Mouse (Mus musculus) lung, embryonic 15.5 days (tissue): ENCODE results near the gene Slc25a21. TPM values are rescaled to one million over a fixed set of nuclear protein-coding genes. Genes with fewer than 3 reads are reported as not detected.

Source experiments
- ATAC-seq: fragments of 200-750 bp; cut with Nextera tagmentation; 2 replicates; pipeline ENCODE4 v1.8.0; 2017; ENCODE audit warnings: moderate number of reproducible peaks, borderline replicate concordance; ENCODE audit not compliant: low FRiP score, low TSS enrichment; ENCODE audit errors: extremely low read depth
- H3K27ac ChIP-seq: fragments of 300-500 bp; sonication (generic); 2 replicates; pipeline ENCODE4 v1.5.1; 2015; ENCODE audit warnings: moderate library complexity, mild to moderate bottlenecking, inconsistent platforms
- H3K27me3 ChIP-seq: fragments of 300-500 bp; sonication (generic); 2 replicates; pipeline ENCODE4 v1.6.1; 2015; ENCODE audit warnings: inconsistent platforms
- H3K36me3 ChIP-seq: fragments of 300-500 bp; sonication (generic); 2 replicates; pipeline ENCODE4 v1.6.1; 2015; ENCODE audit warnings: inconsistent platforms
- H3K4me1 ChIP-seq: fragments of 300-500 bp; sonication (generic); 2 replicates; pipeline ENCODE4 v1.6.1; 2015; ENCODE audit warnings: inconsistent platforms
- H3K4me2 ChIP-seq: fragments of 300-500 bp; sonication (generic); 2 replicates; pipeline ENCODE4 v1.6.1; 2015; ENCODE audit warnings: inconsistent platforms, mild to moderate bottlenecking, moderate library complexity
- H3K4me3 ChIP-seq: fragments of 300-500 bp; sonication (generic); 2 replicates; pipeline ENCODE4 v1.5.1; 2015; ENCODE audit warnings: mild to moderate bottlenecking, inconsistent platforms
- H3K9ac ChIP-seq: fragments of 300-500 bp; sonication (generic); 2 replicates; pipeline ENCODE4 v1.6.1; 2015; ENCODE audit warnings: inconsistent platforms
- H3K9me3 ChIP-seq: fragments of 300-500 bp; sonication (generic); 2 replicates; pipeline ENCODE4 v1.6.1; 2016; ENCODE audit warnings: inconsistent platforms
- WGBS: fragments of 180-500 bp; shearing (Covaris S2); methylation state at CpG from one replicate; pipeline ENCODE4 v1.1.7; 2015; 5-methylcytosine and 5-hydroxymethylcytosine counted together
- polyA plus RNA-seq: library from polyadenylated mRNA; unstranded; fragments of >200 nt; fragmentation: Nextera tagmentation; extraction: Ambion mirVana; gene quantifications from 2 replicates; pipeline ENCODE4 v1.2.1, GENCODE M21; 2015

The Slc25a21 gene
- polyA plus RNA-seq, 1 experiment from 2014 or later = 0.54 TPM

DNA sequence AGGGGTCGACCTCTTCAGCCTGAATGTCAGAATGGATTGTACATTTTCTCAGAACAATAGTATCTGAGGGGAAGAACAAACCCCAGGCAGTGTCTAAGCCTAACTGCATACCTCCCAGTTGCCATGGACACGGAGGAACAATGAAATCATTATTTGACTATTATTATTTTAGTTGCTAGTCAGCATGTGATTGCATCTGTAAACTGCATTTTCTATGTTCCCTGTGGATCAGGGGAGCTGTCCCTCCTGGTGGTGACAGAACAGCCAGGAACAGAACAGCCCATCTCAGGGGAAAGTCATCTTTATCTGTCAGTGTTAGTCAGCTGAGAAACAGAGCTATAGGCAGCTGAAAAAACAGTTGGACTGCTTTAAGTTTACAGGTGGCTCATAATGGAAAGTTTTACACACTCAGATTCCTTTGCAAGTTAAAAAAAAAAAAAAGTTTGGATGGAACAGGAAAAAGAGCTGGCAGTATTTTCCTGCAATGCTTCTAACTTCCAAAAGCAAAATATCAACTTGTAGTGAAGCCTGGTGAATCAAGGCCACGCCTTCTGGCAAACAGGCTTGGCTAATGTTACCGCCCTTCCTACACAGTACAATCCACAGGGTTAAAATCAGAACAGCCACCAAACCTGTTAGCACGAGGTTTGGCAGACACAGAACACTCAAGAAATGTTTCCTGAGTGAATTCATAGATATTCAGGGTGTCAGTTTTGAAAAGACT lies 17.6 kb downstream of the Slc25a21 start:
- H3K27me3 ChIP-seq = no peaks in the 10 kb centered on the region
- H3K4me1 ChIP-seq = 0 out of 2 replicates have a peak, but pooled peaks cover 4% of the 10 kb centered on the region
- H3K36me3 ChIP-seq = no peaks in the 10 kb centered on the region
- H3K27ac ChIP-seq = no peak overlapping the region
- no peak overlapping the region for H3K9ac ChIP-seq
- no peak overlapping the region for H3K4me2 ChIP-seq
- no peaks in the 10 kb centered on the region for H3K9me3 ChIP-seq
- H3K4me3 ChIP-seq = no peak overlapping the region
- WGBS = 34% methylated on average over 5 of the region's 5 CpGs
- ATAC-seq = no peak

DNA sequence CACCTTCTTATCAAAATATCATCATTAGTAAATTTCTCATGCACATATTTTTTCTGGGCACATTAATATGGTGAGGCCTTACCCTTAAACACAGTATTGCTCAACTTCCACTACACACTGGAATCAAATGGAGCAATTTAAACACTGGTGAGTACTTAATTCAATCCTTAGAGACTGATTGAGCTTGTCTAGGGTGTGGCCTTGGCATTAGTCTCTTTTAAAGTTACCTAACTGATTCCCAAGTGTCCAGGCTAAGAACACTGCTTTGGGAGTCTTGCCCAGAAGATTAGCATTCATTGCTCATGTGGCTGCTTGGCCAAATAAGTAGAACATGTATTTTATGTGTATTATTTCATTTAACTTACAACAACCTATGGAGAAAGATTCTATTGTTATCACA lies 18.5 kb downstream of the Slc25a21 start:
- Histone ChIP-seq H3K36me3 (no peaks in the 10 kb centered on the region), H3K4me3 (no peak overlapping the region), H3K9ac (no peak overlapping the region), H3K27me3 (no peaks in the 10 kb centered on the region), H3K27ac (no peak overlapping the region), H3K4me1 (0 out of 2 replicates have a peak, but pooled peaks cover 4% of the 10 kb centered on the region), H3K4me2 (no peak overlapping the region), H3K9me3 (no peaks in the 10 kb centered on the region)
- ATAC-seq = no peak

DNA sequence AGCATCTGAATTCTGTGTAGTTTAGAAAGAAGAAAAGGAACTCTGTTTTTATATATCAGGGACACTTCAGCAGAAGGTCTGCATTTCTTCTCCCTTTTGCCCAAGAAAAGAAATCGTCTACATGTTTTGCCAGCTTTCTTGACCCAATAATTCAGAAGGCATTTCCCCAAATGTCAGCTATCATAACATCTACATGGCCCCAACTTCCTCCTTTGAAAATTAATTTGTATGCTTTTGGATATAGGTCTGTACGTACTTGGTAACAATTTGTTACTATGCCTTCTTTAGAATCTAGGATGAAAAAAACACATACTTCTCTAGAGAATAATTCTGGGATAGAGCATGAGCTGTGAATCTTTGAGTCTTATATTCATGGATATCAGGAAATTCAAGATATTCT lies 34.0 kb downstream of the Slc25a21 start:
- Histone ChIP-seq H3K4me1 (no peaks in the 10 kb centered on the region), H3K4me3 (no peak overlapping the region), H3K27ac (no peak overlapping the region), H3K4me2 (no peak overlapping the region), H3K9me3 (no peaks in the 10 kb centered on the region), H3K36me3 (no peaks in the 10 kb centered on the region), H3K27me3 (no peaks in the 10 kb centered on the region), H3K9ac (no peak overlapping the region)
- 66% methylated on average over 2 of the region's 2 CpGs for WGBS
- no peak for ATAC-seq

DNA sequence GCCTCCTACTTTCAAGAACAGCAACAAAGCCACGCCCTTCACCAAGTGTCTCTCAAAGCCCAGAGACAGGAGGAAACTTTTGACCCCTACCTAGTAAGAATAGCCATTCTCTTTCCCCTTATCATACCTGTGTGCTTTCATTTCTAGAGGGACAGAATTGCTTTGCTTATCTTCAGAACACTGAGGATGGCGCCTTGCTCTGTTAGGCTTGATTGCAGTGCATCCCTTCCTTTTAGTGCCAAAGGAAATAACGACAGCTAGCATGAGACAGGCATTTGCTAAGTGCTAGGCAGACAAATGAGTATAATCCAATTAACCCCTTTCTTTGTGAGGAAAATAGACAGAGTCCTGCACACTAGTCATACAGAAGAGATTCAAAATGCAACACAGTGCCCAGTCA lies 34.4 kb downstream of the Slc25a21 start:
- no peaks in the 10 kb centered on the region for H3K9me3 ChIP-seq
- no peaks in the 10 kb centered on the region for H3K4me1 ChIP-seq
- no peak overlapping the region for H3K4me2 ChIP-seq
- H3K27ac ChIP-seq = no peak overlapping the region
- H3K9ac ChIP-seq = no peak overlapping the region
- no peaks in the 10 kb centered on the region for H3K36me3 ChIP-seq
- ATAC-seq = no peak
- H3K4me3 ChIP-seq = no peak overlapping the region
- H3K27me3 ChIP-seq = no peaks in the 10 kb centered on the region
- whole genome bisulfite sequencing = 37% methylated on average over 3 of the region's 3 CpGs

- 68% methylated on average over 6 of the region's 6 CpGs for WGBS
- Histone ChIP-seq H3K9ac (no peak overlapping the region), H3K9me3 (no peaks in the 10 kb centered on the region), H3K36me3 (no peaks in the 10 kb centered on the region), H3K4me3 (no peak overlapping the region), H3K4me1 (no peaks in the 10 kb centered on the region), H3K4me2 (no peak overlapping the region), H3K27ac (no peak overlapping the region), H3K27me3 (no peaks in the 10 kb centered on the region)
- no peak for ATAC-seq
Observed at GRCm38 (mm10) chr12:57159904-57160303, 37.4 kb downstream of the Slc25a21 start.

DNA sequence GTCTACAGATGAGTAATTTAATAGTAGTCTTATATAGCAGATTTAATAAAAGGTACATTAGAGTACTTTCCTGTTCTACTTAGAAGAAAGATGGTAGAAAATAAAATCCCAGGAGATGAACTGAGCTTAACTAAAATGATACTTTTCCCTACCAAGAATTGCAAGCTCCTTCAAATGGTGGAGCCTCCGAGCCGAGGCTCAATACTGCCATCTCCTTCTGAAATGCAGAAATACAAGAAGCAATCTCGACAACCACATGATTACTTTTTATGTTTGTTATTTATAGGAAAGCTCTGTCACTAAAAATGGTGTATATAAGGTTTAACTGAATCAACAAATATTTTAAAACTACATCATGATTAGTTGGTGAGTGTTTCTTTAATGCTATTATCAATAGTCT lies 39.0 kb downstream of the Slc25a21 start:
- Histone ChIP-seq H3K9me3 (no peaks in the 10 kb centered on the region), H3K36me3 (no peaks in the 10 kb centered on the region), H3K4me2 (no peak overlapping the region), H3K4me1 (no peaks in the 10 kb centered on the region), H3K27me3 (no peaks in the 10 kb centered on the region), H3K4me3 (no peak overlapping the region), H3K9ac (no peak overlapping the region), H3K27ac (no peak overlapping the region)
- no peak for ATAC-seq
- 54% methylated on average over 3 of the region's 3 CpGs for WGBS

GRCm38 (mm10) chr12:57138937-57139336 lies 58.3 kb downstream of the Slc25a21 start:
- 54% methylated on average over 1 of the region's 1 CpGs for WGBS
- ATAC-seq = no peak
- no peak overlapping the region for H3K4me2 ChIP-seq
- no peaks in the 10 kb centered on the region for H3K27me3 ChIP-seq
- no peaks in the 10 kb centered on the region for H3K4me1 ChIP-seq
- no peak overlapping the region for H3K4me3 ChIP-seq
- no peaks in the 10 kb centered on the region for H3K9me3 ChIP-seq
- no peaks in the 10 kb centered on the region for H3K36me3 ChIP-seq
- H3K9ac ChIP-seq = no peak overlapping the region
- H3K27ac ChIP-seq = no peak overlapping the region

GRCm38 (mm10) chr12:57137809-57138208 lies 59.5 kb downstream of the Slc25a21 start:
- H3K9ac ChIP-seq = no peak overlapping the region
- no peak overlapping the region for H3K27ac ChIP-seq
- H3K4me3 ChIP-seq = no peak overlapping the region
- WGBS = 30% methylated on average over 2 of the region's 2 CpGs
- no peak overlapping the region for H3K4me2 ChIP-seq
- ATAC-seq = no peak
- H3K4me1 ChIP-seq = no peaks in the 10 kb centered on the region
- no peaks in the 10 kb centered on the region for H3K36me3 ChIP-seq
- H3K27me3 ChIP-seq = no peaks in the 10 kb centered on the region
- no peaks in the 10 kb centered on the region for H3K9me3 ChIP-seq

GRCm38 (mm10) chr12:57118602-57119001 lies 78.7 kb downstream of the Slc25a21 start:
- H3K27me3 ChIP-seq = no peaks in the 10 kb centered on the region
- no peaks in the 10 kb centered on the region for H3K9me3 ChIP-seq
- H3K4me2 ChIP-seq = no peak overlapping the region
- H3K36me3 ChIP-seq = no peaks in the 10 kb centered on the region
- WGBS = 33% methylated on average over 8 of the region's 8 CpGs
- no peak overlapping the region for H3K9ac ChIP-seq
- H3K27ac ChIP-seq = no peak overlapping the region
- ATAC-seq = no peak
- H3K4me1 ChIP-seq = no peaks in the 10 kb centered on the region
- no peak overlapping the region for H3K4me3 ChIP-seq

GRCm38 (mm10) chr12:57115516-57115915 lies 81.8 kb downstream of the Slc25a21 start:
- Histone ChIP-seq H3K27ac (no peak overlapping the region), H3K27me3 (no peaks in the 10 kb centered on the region), H3K9me3 (no peaks in the 10 kb centered on the region), H3K9ac (no peak overlapping the region), H3K36me3 (no peaks in the 10 kb centered on the region), H3K4me3 (no peak overlapping the region), H3K4me1 (no peaks in the 10 kb centered on the region), H3K4me2 (no peak overlapping the region)
- no peak for ATAC-seq
- WGBS = 73% methylated on average over 10 of the region's 10 CpGs

GRCm38 (mm10) chr12:57109363-57109762 lies 87.9 kb downstream of the Slc25a21 start:
- Histone ChIP-seq H3K4me3 (no peak overlapping the region), H3K27ac (no peak overlapping the region), H3K4me1 (no peaks in the 10 kb centered on the region), H3K4me2 (no peak overlapping the region), H3K9me3 (no peaks in the 10 kb centered on the region), H3K36me3 (no peaks in the 10 kb centered on the region), H3K27me3 (no peaks in the 10 kb centered on the region), H3K9ac (no peak overlapping the region)
- WGBS = 85% methylated on average over 4 of the region's 4 CpGs
- no peak for ATAC-seq

DNA sequence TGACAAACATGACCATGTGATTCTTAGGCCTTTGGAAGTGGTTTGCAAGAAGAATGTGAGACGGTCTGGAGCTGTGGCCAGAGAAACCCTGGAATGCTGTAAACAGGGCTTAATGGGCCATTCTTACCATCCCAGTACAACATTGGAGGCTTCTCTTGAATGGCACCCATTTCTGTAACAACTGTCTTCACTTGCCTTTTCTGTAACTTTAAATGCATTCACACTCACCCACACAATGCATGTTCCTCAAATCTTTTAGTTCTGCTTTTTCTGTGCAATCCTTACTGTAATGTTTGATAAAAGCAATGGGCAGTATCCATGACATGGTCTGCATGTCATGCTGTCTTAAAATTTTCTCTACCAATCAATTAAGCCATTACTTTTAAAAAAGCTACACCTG lies 95.0 kb downstream of the Slc25a21 start:
- ATAC-seq = no peak
- H3K36me3 ChIP-seq = no peaks in the 10 kb centered on the region
- no peaks in the 10 kb centered on the region for H3K4me1 ChIP-seq
- no peak overlapping the region for H3K4me2 ChIP-seq
- no peaks in the 10 kb centered on the region for H3K27me3 ChIP-seq
- no peak overlapping the region for H3K4me3 ChIP-seq
- no peak overlapping the region for H3K9ac ChIP-seq
- no peak overlapping the region for H3K27ac ChIP-seq
- H3K9me3 ChIP-seq = no peaks in the 10 kb centered on the region
- 81% methylated on average over 1 of the region's 1 CpGs for WGBS

GRCm38 (mm10) chr12:57100549-57100948 lies 96.7 kb downstream of the Slc25a21 start:
- WGBS = 75% methylated on average over 4 of the region's 4 CpGs
- no peaks in the 10 kb centered on the region for H3K9me3 ChIP-seq

More at GRCm38 (mm10) chr12:57100549-57100948, 96.7 kb downstream of the Slc25a21 start:
- Histone ChIP-seq H3K27me3 (no peaks in the 10 kb centered on the region), H3K4me3 (no peak overlapping the region), H3K4me1 (no peaks in the 10 kb centered on the region), H3K4me2 (no peak overlapping the region), H3K27ac (no peak overlapping the region), H3K36me3 (no peaks in the 10 kb centered on the region), H3K9ac (no peak overlapping the region)
- ATAC-seq = no peak
